Mouse (Mus musculus): ENCODE data around the gene Gtf2a1l.

The Gtf2a1l gene

DNA sequence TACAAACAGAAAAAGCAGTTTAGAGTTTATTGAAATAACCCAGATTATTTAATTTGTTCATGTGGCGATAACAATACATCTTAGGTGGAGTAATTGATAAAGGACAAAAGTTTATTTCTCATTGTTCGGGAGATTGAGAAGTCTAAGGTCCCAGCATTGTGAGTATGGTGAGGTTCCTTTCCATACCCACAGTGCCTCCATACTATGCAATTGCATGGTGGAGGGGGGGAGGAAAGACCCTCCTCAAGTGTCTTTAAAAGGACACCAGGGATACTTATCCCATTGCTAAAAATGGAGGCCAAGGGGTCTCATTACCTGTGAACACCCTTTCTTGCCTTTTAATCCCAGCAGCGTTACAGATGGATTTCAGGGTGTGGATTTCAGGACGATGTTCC, 15.1 kb upstream of the Gtf2a1l start:
- DNase-seq (ENCODE audit: low spot score): no peak

DNA sequence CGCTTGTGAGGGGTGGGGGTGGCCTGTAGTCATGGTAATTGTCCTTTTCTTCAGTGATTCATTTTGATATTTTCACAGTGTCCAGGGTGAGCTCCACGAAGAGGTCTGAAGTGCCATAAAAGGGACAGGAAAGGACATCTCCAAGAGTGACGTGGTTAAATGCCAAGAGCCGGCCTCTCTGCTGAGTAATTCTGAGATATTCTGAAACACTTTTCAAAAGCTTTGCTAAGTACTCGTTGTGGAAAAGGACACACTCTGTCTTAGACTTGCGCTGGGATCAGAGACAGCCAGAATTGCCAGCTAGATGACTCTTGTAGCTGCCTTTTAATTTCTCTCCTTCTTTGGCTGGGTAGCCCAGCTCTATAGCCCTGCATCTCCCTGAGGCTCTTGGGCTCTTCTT, 9.9 kb upstream of the Gtf2a1l start:
- no peak for DNase-seq (ENCODE audit: low spot score)

DNA sequence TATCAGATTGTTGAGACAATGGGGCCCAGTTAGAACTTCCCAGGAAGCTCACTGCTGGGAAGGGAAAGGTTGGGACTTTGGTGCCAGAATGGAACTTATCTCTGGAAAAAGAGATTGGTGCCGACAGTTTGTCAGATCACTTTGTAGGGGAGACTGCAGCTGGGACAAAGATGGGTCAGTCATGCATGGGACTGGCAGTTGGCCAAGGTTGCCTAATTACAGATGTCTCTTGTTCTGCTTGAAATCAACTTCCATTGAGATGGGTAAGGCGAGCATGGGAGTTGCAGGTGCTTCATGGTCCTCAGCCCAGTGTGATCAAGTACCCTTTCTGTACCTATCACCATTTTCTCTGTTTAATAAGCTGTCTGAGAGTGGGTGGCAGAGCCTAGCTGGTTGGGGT, 2.4 kb upstream of the Gtf2a1l start:
- no peak for DNase-seq (ENCODE audit: low spot score)

DNA sequence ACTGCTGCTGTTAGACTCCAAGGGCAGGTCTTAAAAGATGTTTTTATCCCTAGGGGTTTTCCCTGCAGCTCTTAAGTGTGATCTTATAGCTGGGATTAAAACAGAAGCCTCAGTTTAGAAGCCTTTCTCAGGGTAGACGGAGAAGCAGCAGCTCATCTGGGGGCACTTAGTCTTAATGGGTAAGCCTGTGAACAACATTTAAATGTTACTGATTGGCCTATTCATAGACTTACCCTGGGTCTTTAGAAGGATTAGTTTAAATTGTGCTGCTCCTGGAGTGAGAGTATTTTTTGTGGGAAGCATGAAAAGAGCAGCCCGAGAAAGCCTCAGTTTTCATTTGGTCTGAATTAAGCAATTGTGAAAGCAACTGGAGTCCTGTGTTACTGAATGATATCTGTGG, 1.5 kb downstream of the Gtf2a1l start:
- DNase-seq (ENCODE audit: low spot score): no peak

DNA sequence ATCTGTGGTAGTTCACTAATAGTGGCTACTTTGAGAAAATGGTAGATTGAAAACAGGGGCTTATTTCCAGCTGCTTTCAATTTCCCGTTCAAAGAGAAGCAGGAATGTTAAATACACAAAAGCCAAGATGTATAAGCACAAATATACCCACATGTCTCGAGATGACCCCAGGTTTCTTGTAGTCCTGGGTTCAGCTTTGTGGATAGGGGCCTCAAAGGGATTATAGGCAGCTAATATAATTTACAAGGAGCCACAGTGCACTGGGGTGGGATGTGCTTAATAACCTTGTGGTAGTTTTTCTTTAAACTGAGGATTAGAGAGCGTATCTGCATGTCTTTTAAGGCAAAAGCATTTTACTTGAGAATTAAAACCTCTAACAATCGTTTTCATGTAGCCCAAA, 2.3 kb downstream of the Gtf2a1l start:
- DNase-seq (ENCODE audit: low spot score): no peak

DNA sequence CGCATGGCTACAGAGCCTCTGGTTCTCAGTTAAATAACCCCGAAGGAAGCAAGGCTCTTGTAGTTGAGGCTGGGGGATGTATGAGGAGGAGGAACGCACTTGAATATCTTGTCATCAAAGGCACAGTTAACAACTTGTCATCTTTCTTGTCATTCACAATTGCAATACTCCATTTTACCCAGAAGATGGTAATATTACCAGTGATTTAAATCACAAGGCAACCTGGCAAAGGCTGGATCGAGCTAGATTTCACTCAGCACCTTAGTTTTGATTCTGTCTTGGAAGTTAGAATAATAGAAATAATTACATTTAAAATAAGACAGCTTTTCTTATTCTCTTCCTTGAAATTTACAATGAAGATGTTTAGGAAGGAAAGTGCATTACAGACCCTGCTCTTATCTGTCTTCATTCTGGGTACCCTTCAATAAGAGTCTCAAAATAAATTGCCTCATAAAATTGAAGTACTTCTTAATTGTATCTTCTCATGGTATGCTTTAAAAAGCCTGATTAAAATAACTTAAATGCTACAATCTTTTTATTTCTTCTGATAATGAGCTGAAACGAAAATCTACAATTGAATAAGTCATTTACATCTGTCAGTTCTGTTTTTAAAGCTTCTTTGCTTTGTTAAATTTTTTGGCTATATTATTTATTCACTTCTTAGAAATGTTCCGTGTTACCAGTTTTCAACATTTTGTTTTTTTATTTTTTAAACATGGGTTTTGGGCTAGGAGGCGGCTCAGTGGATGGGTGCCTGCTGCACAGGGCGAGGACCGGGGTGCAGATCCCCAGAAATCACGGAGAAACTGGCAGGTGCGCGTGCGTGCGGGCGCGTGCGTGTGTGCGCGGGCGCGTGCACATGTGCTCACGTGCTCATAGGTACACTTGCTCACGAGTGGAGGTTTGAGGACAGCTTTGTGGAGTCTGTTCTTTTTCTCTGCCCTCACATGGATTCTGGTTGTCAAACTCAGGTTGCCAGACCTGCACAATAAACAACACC, 7.2 kb downstream of the Gtf2a1l start:
- no peak for DNase-seq (ENCODE audit: low spot score)

DNA sequence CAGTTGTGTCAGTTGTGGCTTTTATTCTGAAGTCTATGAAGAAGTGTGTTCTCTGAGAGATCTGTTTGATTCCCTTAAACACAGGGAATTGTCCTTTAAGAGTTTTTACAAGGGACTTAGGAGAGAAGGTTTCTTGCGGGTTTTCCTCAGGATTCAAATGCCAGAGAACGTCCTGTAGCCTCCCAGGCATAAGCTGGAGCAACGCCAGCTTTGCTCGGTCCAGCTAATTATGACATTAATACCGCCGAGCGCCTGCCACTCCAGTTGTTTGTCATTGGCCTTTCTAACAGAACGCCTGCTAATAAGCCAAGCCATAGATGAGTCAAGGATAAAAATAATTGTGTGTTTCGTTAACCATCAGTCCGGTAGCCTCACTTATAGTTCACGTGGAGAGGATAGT, 19.8 kb downstream of the Gtf2a1l start:
- DNase-seq (ENCODE audit: low spot score): no peak

DNA sequence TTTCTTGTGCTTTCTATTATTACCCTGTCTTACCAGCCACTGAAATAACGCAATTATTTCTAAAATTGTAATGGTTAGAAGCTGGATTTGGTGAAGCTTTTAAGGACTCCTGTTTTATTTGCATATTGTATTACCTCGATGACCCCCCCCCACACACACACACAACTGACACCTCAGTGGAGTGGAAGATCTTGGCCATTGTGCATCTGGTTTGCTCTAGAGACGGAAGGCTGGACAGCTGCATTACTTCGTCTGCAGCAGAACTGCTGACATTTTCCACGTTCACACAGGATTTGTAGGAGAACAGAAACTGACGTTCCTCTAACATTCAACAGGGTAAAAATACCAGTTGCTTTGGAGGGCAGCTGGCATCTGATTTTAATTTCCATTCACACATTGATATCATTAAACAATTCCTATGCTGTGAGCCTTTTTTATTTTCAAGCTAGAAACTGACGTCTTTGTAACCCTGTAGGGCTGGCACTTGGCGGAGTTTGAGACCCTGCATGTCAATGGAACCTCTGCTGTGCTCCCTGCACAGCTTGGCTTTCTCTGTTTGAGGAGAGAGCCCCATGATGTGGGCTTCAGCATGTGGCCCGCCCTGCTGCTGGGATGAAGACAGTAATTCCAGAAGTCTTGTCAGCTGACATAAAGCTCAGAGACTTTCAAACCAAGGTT, 28.3 kb downstream of the Gtf2a1l start:
- DNase-seq (ENCODE audit: low spot score): no peak

DNA sequence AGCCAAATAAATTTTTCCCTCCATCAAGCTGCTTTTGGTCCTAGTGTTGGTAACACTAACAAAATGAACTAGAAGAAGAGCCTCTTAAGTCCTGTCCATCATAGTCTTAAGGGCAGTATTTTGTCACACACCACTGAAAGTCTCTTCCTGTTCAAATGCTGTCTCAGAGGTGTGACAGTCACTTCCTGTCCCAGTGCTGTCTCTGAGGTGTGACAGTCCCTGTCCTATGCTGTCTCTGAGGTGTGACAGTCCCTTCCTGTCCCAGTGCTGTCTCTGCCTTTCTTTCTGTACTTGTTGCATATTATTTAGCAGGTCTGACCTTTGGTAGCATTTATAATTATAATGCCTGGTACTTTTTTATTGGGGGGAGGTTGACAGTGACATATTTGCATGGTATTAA, 32.4 kb downstream of the Gtf2a1l start:
- DNase-seq (ENCODE audit: low spot score): no peak

DNA sequence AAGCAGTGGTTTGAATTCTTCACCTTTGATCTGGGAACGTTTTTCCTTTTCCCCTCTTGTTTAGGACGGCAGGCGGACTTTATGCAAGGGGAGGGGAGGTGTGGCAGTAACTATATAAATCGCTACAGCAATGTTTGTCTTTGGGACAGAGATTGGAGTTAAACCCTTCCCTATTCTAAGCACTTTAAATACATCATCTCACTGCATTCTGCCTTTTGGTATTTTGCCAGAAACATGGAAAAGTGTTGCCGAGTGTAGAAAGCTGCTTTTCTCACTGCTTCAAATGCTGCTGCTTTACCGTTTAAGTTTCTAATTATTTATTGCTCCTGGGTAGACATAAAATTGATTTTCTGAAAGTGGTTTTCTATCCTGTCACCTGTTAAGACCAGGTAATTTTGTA, 33.9 kb downstream of the Gtf2a1l start:
- no peak for DNase-seq (ENCODE audit: low spot score)

DNA sequence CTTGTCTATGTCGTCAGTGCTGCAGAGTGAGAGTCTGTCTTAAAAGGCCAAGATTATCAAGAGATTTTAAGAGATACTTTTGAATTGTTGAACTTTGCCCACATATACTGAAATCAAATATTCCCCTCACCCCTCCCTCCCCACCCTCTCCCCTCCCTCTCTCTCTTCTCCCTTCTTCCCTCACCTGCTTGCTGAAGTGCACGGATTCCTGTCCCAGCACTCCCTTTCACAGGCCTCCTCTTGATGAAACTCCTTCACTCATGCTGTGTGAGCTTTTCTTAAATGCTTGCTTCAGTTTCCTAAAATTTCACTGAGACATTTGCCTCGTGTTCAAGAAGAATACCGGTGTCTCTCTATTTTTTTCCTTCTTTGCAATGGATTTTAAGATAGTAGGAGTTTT, 34.7 kb downstream of the Gtf2a1l start:
- no peak for DNase-seq (ENCODE audit: low spot score)

DNA sequence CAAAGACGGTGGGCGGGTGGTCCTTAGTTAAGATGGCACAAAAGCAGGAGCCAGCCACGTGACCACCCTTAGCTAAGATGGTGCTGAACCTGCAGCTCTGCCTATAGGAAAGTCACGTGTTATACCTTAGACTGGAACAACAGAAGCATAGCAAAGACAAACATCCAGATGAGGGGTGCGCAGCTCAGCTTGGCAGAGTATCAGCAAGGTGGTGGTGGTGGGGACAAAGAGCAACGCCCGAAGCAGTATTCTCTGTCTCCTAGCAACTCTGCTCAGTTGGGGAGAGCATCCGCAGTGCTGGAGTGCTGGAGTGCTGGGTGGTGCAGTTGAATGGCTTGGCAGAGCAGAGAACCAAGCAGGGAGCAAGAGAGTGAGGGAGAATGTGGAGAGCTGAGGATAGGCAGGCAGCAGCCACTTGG, 37.8 kb downstream of the Gtf2a1l start:
- DNase-seq (ENCODE audit: low spot score): no peak

DNA sequence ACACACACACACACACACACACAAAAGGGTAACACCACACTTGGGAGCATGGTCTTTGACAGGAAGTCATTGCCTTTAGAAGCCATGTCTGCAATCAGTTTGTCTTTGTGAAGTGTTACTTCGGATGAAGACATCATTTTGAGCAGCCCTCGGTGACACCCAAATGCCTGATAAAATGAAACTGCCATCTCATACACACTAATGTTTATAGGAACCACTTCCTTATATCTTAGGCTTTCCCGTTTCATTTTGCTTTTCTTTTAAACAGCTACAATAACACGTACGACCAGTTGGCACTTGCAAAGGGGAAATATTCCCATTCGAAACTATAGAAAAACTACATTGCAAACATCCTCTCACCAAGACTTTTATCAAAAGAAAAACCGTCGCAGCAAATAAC, 81.2 kb downstream of the Gtf2a1l start:
- no peak for DNase-seq (ENCODE audit: low spot score)

DNA sequence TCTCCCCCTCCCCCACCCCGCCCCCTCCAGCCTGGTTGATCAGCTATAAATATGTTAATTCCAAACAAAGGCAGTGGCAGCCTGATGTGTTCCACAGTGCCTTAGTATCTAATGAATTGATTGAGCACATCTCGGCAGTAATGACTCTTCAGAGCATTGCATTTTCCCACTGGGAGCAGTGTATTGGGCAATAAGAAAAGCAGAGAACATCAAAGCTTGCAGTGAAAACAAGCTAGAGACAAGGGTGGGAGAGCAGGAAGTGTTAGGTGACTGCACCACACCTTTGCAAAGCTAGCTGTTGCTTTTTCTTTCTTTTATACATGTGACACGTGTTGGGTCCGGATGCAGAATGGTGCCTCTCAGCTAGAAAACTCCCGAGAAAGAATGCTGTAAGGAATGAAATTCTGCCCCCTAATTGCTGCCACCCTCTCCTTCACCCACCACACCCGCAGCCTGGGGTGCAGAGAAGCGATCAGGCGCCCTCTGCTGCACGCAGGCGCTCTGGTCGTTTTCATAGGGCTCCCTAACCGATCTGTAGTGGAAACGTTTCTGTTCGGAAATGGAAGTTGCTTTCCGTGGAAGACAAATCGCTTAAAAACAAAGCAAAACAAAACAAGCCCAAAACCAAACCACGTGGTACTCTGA, 84.5 kb downstream of the Gtf2a1l start:
- DNase-seq (ENCODE audit: low spot score): no peak

DNA sequence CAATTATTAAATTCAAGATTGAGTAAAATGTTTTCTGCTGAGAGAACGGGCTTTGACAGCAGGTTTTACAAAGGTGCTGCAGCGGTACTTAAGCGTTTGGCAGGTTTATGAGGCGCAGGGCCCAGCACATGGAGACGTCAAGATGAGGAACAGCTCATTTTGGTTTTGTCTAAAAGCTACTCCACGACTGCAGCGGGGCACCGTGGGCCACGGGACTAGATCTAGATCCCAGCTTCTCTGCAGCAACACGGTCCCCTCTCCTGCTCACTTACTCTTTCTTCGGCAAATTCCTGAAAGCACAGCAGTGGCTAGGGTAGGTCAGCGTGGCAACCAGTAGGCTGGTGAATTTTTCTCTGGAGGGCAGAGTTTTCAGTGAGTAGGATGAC, 85.0 kb downstream of the Gtf2a1l start:
- no peak for DNase-seq (ENCODE audit: low spot score)

DNA sequence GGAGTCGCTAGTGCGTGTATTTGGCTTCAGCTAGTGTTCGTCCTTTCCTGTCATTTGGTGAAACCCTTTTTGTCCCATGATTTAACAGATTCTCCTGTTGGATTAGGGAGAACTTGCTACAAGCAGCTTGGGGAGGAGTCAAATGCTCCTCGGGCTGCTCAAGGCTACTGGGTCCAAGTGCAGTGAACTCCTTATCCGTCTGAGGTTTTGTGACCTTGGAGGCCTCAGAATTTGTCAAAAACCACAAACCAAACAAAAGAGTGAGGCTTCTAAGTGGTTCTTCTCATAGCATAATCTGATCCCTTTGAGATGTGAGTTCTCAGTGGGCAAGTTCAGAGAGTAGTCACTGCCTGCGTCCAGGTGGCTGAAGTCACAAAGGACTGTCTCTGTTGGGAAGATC, 87.3 kb downstream of the Gtf2a1l start:
- no peak for DNase-seq (ENCODE audit: low spot score)

DNA sequence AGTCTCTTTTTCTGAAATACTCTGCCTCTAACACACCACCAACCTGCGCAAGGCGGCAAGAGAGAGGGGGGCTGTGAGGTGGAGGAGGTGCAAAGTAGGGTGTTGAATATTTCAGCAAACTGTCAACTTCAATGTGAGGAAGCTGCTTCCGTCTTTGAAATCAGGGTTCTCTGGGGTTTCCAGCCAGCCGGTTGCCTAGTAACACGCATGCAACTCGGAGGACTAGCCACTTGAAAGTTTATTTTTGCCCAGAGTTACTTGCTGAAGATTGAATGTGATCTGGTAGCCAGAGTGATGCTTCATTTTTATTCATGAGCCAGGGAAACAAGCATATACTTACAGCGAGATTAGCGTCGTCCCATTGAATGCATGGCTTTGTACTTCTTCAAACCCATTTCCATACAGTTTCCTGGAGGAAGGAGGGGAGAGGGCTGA, 89.6 kb downstream of the Gtf2a1l start:
- no peak for DNase-seq (ENCODE audit: low spot score)

DNA sequence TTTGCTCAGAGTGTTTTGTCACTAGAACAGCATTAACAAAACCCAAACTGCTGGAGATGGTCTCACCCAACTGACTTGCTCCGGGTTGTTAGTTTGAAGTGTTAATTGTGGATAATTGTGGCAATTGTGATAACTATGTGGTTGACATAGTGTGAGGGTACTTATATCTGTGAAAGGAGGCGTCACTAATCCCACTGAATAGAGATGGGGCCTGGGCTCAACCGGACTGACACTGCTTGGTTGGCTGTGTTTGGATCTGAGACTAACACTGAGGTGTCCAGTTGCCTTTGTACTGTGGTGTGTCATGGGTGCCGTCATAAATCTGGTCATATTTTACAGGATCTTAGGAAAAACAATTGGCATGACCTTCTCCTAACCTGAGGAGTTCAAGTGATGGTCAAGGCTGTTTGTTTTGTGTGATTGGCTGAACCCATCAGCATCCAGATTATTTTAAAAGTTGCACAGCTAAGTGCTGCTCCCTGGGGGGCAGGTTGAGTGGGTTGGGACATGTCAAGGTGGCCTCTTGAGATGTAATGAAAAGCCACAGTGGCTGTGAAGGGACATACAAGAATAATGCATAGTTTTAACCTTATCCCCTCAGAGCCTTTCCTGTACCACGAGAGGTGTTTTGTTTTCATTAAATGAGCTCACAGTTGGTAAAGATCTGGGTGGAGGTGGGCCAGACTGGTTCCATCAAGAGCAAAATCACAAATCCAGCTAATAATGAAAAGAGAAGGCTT, 95.1 kb downstream of the Gtf2a1l start:
- DNase-seq (ENCODE audit: low spot score): no peak

DNA sequence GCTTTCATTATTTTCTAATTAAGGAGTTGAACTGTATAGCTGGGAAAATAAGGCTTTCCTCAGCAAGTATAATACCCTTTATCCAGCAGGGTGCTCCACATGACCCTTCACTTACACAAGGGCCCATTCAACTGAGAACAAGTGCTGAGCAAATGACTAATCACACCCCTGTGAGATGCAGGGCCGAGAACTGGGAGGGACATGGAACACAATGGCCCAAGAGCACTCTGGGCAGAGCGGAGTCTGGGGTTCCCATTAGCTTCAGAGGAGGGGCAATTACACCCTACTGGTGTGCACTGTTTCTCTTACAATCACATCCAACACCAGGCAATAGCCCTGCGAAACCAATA, 95.7 kb downstream of the Gtf2a1l start:
- no peak for DNase-seq (ENCODE audit: low spot score)
